Mouse (Mus musculus): Measurements from ENCODE around the gene Capns2. TPM values are rescaled to one million over a fixed set of nuclear protein-coding genes. Genes with fewer than 3 reads are reported as not detected.

Capns2 gene
- total and polyA plus RNA-seq, 3 experiments: not detected

- dilution Hi-C loops (cut with MboI; ENCODE audit: extremely low pct_ligation_motif_present, extremely low pct_unique_long_range_greater_than_20kb, low sequenced_read_pairs): no loop called here
- H3K9me3 ChIP-seq (replicated peaks; ENCODE audit: low read length): peaks cover 83% of the 10 kb centered on the region
- H3K9ac ChIP-seq (ENCODE audit: insufficient read depth, low read depth): no peak overlapping the region
- TF ChIP-seq TCF12 (IDR thresholded peaks at IDR 0.05; ENCODE audit: low read depth, low read length) (no peak), PAX5 (IDR thresholded peaks at IDR 0.05; ENCODE audit: low read length) (no peak), TBP (conservative IDR thresholded peaks at IDR 0.05; ENCODE audit: low read depth, low read length) (no peak), NELFE (IDR thresholded peaks at IDR 0.05; ENCODE audit: low read depth, low read length) (no peak), MYC (IDR thresholded peaks at IDR 0.05; ENCODE audit: low read depth, low read length) (no peak), GABPA (IDR thresholded peaks at IDR 0.05; ENCODE audit: insufficient replicate concordance, low read depth, low read length) (no peak), JUN (IDR thresholded peaks at IDR 0.05; ENCODE audit: insufficient read depth, low read depth, low read length) (no peak), UBTF (IDR thresholded peaks at IDR 0.05; ENCODE audit: low read depth, low read length) (no peak), NRF1 (IDR thresholded peaks at IDR 0.05; ENCODE audit: low read depth, low read length) (no peak), CTCF (conservative IDR thresholded peaks at IDR 0.05 in 1 of 2, IDR thresholded peaks at IDR 0.05 in 1 of 2; ENCODE audit: low read depth in 2 of 2, low read length in 2 of 2) (no peak)
- H3K36me3 ChIP-seq (replicated peaks in 1 of 2; ENCODE audit: control insufficient read depth in 1 of 2, insufficient read depth in 1 of 2, low read length in 1 of 2): no peaks in the 10 kb centered on the region
- no peaks in the 10 kb centered on the region for H3K27me3 ChIP-seq (replicated peaks)
- no peaks in the 10 kb centered on the region for H3K4me1 ChIP-seq (ENCODE audit: control insufficient read depth in 1 of 2, insufficient read depth in 2 of 2)
- no peak overlapping the region for H3K27ac ChIP-seq (ENCODE audit: insufficient read depth, low read depth)
- H3K79me2 ChIP-seq (replicated peaks; ENCODE audit: control insufficient read depth, extremely low read depth, insufficient read depth, poor library complexity, severe bottlenecking): no peaks in the 10 kb centered on the region
- no peak overlapping the region for H3K4me2 ChIP-seq (ENCODE audit: insufficient read depth, low read depth, poor library complexity, severe bottlenecking)
- H3K4me3 ChIP-seq (replicated peaks in 1 of 3; ENCODE audit: low read depth in 2 of 3, low read length in 2 of 3, poor library complexity in 1 of 3): no peak overlapping the region
- in situ Hi-C loops (cut with MboI; ENCODE audit: low pct_ligation_motif_present, low pct_unique_long_range_greater_than_20kb, low sequenced_read_pairs): no loop called here
- DNase-seq (ENCODE audit: extremely low read depth): no peak
These were observed 49.6 kb downstream of the Capns2 start for GRCm38 (mm10) chr8:92950639-92951371.

Other genes with a start within 250 kb of the Capns2 start
- not detected in 2 replicates for gene Irx6, start 227.1 kb upstream of the Capns2 start, total RNA-seq (2012; rRNA removed)
- gene Irx6, start 227.1 kb upstream of the Capns2 start, total RNA-seq (2014; rRNA removed): not detected in 2 replicates
- not detected in 2 replicates for gene Irx6, start 227.1 kb upstream of the Capns2 start, polyA plus RNA-seq (2012; ENCODE audit: insufficient read length, low read depth)
- gene Mmp2, start 74.1 kb upstream of the Capns2 start, total RNA-seq (2012; rRNA removed): not detected in 2 replicates
- not detected in 2 replicates for gene Mmp2, start 74.1 kb upstream of the Capns2 start, total RNA-seq (2014; rRNA removed)
- gene Mmp2, start 74.1 kb upstream of the Capns2 start, polyA plus RNA-seq (2012; ENCODE audit: insufficient read length, low read depth): not detected in 2 replicates
- not detected in 2 replicates for gene Lpcat2, start 46.1 kb upstream of the Capns2 start, total RNA-seq (2012; rRNA removed)
- gene Lpcat2, start 46.1 kb upstream of the Capns2 start, total RNA-seq (2014; rRNA removed): not detected in 2 replicates
- not detected in 2 replicates for gene Lpcat2, start 46.1 kb upstream of the Capns2 start, polyA plus RNA-seq (2012; ENCODE audit: insufficient read length, low read depth)
- not detected in 2 replicates for gene Slc6a2, start 58.7 kb downstream of the Capns2 start, total RNA-seq (2012; rRNA removed)
- gene Slc6a2, start 58.7 kb downstream of the Capns2 start, total RNA-seq (2014; rRNA removed): not detected in 2 replicates
- not detected in 2 replicates for gene Slc6a2, start 58.7 kb downstream of the Capns2 start, polyA plus RNA-seq (2012; ENCODE audit: insufficient read length, low read depth)
- gene Ces1a, start 146.8 kb downstream of the Capns2 start, total RNA-seq (2012; rRNA removed): not detected in 2 replicates
- gene Ces1a, start 146.8 kb downstream of the Capns2 start, total RNA-seq (2014; rRNA removed): not detected in 2 replicates
- not detected in 2 replicates for gene Ces1a, start 146.8 kb downstream of the Capns2 start, polyA plus RNA-seq (2012; ENCODE audit: insufficient read length, low read depth)
- gene Ces1b, start 178.6 kb downstream of the Capns2 start, total RNA-seq (2012; rRNA removed): not detected in 2 replicates
- gene Ces1b, start 178.6 kb downstream of the Capns2 start, total RNA-seq (2014; rRNA removed): not detected in 2 replicates
- gene Ces1b, start 178.6 kb downstream of the Capns2 start, polyA plus RNA-seq (2012; ENCODE audit: insufficient read length, low read depth): not detected in 2 replicates
- gene Ces1c, start 229.9 kb downstream of the Capns2 start, total RNA-seq (2012; rRNA removed): not detected in 2 replicates
- gene Ces1c, start 229.9 kb downstream of the Capns2 start, total RNA-seq (2014; rRNA removed): not detected in 2 replicates
- not detected in 2 replicates for gene Ces1c, start 229.9 kb downstream of the Capns2 start, polyA plus RNA-seq (2012; ENCODE audit: insufficient read length, low read depth)

Measured in CH12.LX (cell line).